Mouse (Mus musculus): ENCODE measurements around the gene Mmd2. TPM values are rescaled to one million over a fixed set of nuclear protein-coding genes. Genes with fewer than 3 reads are reported as not detected.

Mmd2 gene
- polyA plus RNA-seq, 1 experiment: not detected

DNA sequence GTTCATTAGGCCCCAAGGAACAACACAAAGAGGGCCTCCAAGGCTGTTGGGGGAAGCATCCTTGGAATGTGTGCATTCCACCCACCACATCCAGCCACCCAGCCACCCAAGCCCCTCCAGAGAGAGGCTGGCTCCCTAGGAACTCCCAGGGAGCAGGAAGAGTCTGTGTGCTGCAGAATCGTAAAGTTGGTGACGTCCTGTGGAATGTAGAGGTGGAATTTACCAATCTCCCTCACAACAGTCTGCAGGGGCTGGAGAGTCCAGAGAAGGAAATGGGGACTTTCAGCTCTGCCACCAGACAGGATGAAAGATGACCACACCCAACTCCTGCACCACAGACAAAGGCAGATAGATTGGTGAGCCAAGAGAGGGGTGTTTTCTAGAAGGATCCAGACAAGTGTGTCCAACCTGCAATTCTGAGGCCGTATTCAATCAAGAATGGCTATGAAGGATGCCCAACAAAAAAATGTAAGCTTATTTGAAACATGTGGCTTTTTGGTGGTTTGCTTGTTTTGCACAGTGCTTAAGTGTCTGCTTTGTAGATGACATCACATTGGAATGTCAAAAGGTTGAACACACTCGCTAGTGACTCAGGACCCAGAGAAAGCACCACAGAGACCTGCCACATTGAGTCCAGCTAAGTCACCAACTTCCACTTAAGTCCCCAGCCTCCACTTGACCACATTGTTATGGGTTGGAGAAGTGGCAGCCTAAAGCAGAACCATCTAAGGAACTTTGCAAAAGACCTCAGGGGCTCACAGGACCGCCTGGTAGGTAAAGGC, 63.4 kb downstream of the Mmd2 start:
- H3K4me3 ChIP-seq (ENCODE audit: insufficient read depth, low read depth, low read length): no peak overlapping the region
- peaks cover 20% of the 10 kb centered on the region for H3K4me1 ChIP-seq (ENCODE audit: control insufficient read depth, insufficient read depth, low read length)
- 88% methylated on average over 5 of the region's 5 CpGs for WGBS
- H3K27ac ChIP-seq (ENCODE audit: insufficient read depth, low read depth, low read length): no peak overlapping the region
- TF ChIP-seq POLR2A (IDR thresholded peaks at IDR 0.05; ENCODE audit: insufficient read depth, low read depth, low read length) (no peak), CTCF (IDR thresholded peaks at IDR 0.05; ENCODE audit: insufficient read depth, low read depth, low read length) (no peak)

DNA sequence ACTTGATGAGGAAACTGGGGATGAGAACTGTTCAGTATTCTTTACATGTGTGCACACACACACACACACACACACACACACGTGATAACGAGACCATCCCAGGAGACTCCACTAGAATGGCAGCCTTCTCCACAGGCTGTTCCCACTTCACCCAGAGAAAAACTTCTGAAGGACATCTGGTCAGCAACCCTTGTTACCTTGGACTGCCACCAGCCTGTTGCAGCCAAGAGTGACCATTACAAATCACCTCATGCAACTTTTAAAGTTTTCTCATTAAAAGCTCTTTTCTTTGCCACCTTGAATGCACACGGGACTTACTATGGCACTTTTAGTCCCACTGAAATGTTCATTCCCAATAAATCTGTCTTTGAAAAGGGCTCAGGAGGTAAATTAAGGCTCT, 71.3 kb downstream of the Mmd2 start:
- Histone ChIP-seq H3K4me1 (ENCODE audit: control insufficient read depth, insufficient read depth, low read length) (no peaks in the 10 kb centered on the region; the same call in 1 of the 2 replicates), H3K4me3 (ENCODE audit: insufficient read depth, low read depth, low read length) (no peak overlapping the region), H3K27ac (ENCODE audit: insufficient read depth, low read depth, low read length) (no peak overlapping the region)
- TF ChIP-seq POLR2A (IDR thresholded peaks at IDR 0.05; ENCODE audit: insufficient read depth, low read depth, low read length) (no peak), CTCF (IDR thresholded peaks at IDR 0.05; ENCODE audit: insufficient read depth, low read depth, low read length) (no peak)
- 80% methylated on average over 3 of the region's 3 CpGs for WGBS

DNA sequence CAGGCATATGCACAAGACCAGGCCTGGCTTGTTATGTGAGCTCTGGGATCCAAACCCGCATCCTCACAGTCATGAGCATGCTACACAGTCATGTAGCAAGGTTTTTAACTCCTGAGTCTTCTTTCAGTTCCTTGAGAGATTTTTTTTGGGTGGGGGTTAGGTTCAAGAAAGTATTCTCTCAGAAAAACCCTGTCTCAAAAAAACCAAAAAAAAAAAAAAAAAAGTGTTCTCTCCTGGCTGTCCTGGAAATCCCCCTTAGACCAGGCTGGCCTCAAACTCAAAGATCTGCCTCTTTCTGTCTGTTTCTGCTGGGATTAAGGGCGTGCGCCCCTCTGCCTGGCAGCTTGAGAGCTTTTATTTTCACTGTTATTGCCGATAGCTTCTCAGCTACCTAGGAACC, 73.2 kb downstream of the Mmd2 start:
- no peak overlapping the region for H3K4me3 ChIP-seq (ENCODE audit: insufficient read depth, low read depth, low read length)
- WGBS: 81% methylated on average over 4 of the region's 4 CpGs
- H3K4me1 ChIP-seq (ENCODE audit: control insufficient read depth, insufficient read depth, low read length): no peaks in the 10 kb centered on the region; the same call in 1 of the 2 replicates
- H3K27ac ChIP-seq (ENCODE audit: insufficient read depth, low read depth, low read length): no peak overlapping the region
- TF ChIP-seq POLR2A (IDR thresholded peaks at IDR 0.05; ENCODE audit: insufficient read depth, low read depth, low read length) (no peak), CTCF (IDR thresholded peaks at IDR 0.05; ENCODE audit: insufficient read depth, low read depth, low read length) (no peak)

DNA sequence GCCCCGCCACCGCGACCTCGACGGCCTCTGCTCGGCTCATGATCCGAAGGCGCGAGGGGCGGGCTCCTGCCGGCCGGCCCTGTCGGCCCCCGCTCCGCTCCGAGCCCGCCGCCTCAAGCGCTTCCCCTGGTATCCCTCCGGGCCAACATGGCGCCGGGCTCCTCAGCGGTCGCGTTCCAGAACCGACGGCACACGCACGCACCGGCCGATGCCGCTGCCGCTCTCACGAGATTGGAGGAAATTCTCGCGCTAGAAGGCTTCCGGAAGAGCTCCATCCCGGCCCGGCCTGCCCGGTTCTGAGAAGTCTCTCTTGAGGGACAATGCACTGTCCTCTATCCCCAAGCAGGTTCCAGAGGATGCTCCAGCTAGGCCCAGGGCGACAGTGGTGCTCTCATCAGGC, 78.7 kb downstream of the Mmd2 start, which contains the start of gene Papolb:
Papolb (minus strand) TSS at position 162 of the 400 bp plus-strand sequence.
- no peak within 1 kb of the TSS for H3K4me3 ChIP-seq (ENCODE audit: insufficient read depth, low read depth, low read length)
- no peaks in the 10 kb centered on the region for H3K4me1 ChIP-seq (ENCODE audit: control insufficient read depth, insufficient read depth, low read length)
- WGBS: 48% methylated on average over 41 of the region's 41 CpGs
- no peak for TF ChIP-seq POLR2A (IDR thresholded peaks at IDR 0.05; ENCODE audit: insufficient read depth, low read depth, low read length)
- TF ChIP-seq CTCF (IDR thresholded peaks at IDR 0.05; ENCODE audit: insufficient read depth, low read depth, low read length): no peak
- no peak within 1 kb of the TSS for H3K27ac ChIP-seq (ENCODE audit: insufficient read depth, low read depth, low read length)

DNA sequence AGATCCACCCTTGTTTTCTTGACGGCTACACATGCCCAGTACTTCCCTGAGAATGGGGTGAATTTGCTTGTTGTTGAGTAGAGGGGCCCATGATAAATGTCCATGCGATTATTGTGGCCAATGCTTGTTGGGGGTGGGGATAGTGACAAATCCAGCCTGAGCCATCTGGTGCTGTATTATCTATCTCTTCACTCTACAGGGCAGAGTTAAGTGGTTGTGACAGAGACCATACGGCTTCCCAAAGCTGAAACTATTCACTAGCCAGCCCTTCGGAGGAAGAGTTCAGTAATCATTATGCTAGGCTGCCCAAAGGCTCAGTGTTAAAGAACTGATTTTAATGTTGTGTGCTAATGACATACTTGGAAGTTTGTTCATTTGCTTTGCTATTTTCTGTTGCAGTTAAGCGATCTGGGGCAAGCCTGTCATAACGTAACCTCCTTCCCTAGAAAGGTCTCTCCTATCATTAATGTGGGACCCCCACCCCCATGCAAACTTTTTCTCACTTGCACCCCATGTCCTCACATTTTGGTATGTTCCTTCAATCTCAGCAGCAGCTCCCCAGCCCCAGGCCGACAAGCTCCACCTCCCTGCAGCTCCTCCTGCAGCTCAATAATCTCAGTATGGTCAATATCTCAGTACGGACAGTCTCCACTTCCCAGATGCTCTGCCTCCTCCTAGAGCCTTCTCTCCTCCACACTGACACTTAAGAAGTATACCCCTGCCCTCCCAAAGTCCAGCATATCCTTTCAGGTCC, 83.7 kb downstream of the Mmd2 start:
- 83% methylated on average over 8 of the region's 8 CpGs for WGBS
- H3K4me3 ChIP-seq (ENCODE audit: insufficient read depth, low read depth, low read length): no peak overlapping the region
- no peak overlapping the region for H3K27ac ChIP-seq (ENCODE audit: insufficient read depth, low read depth, low read length)
- TF ChIP-seq POLR2A (IDR thresholded peaks at IDR 0.05; ENCODE audit: insufficient read depth, low read depth, low read length): no peak
- no peak for TF ChIP-seq CTCF (IDR thresholded peaks at IDR 0.05; ENCODE audit: insufficient read depth, low read depth, low read length)
- H3K4me1 ChIP-seq (ENCODE audit: control insufficient read depth, insufficient read depth, low read length): no peaks in the 10 kb centered on the region

DNA sequence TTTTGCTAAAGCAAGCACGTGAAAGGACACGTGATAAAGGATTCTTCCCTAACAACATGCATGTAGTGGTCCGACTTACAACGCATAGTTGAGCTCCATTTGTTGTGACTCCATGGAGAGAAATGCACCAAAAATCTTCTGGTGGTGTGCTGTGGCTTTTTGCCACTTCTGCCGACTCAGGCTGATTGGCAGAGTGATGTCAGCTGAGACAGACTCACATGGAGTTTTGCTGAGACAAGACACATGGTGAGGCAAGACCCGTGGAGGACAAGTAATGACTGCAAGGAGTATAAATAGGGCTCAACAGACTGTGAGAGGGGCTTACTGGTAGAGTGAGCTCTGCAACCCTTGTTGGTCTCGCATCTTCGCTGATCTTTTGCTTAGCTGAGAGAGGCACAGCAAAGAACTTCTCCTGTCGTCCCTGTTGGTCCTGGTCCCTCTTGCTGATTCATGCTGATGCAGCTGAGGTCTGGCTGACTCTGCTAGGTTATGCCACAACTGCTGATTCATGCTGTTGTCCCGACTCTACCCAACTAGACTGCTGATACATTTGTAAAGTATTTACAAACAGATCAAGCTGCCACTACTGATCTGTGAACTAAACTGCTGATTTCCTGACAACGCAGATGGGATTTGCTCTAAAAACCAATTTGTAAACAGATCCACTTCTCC, 87.3 kb downstream of the Mmd2 start:
- TF ChIP-seq POLR2A (IDR thresholded peaks at IDR 0.05; ENCODE audit: insufficient read depth, low read depth, low read length) (no peak), CTCF (IDR thresholded peaks at IDR 0.05; ENCODE audit: insufficient read depth, low read depth, low read length) (no peak)
- Histone ChIP-seq H3K4me1 (ENCODE audit: control insufficient read depth, insufficient read depth, low read length) (peaks cover 21% of the 10 kb centered on the region), H3K27ac (ENCODE audit: insufficient read depth, low read depth, low read length) (no peak overlapping the region), H3K4me3 (ENCODE audit: insufficient read depth, low read depth, low read length) (no peak overlapping the region)
- 85% methylated on average over 11 of the region's 11 CpGs for WGBS

DNA sequence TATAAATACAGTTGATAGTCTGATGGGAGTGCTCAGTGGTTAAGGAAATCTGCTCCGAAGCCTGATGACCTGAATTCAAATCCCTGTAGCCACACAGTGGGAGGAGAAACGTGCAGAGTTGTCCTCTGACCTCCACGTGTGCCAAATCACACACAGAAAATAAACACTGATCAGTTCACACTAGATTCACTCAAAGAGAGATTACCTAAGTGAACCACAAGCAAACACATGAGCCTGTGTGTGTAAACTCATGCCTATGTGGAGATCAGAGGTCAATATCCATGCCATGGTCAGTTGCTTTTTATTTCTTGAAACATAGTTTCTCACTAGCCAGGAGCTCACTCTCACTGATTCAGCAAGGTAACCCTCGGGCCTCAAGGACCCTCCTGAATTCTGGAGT, 88.2 kb downstream of the Mmd2 start:
- no peak for TF ChIP-seq CTCF (IDR thresholded peaks at IDR 0.05; ENCODE audit: insufficient read depth, low read depth, low read length)
- no peak for TF ChIP-seq POLR2A (IDR thresholded peaks at IDR 0.05; ENCODE audit: insufficient read depth, low read depth, low read length)
- H3K4me1 ChIP-seq (ENCODE audit: control insufficient read depth, insufficient read depth, low read length): peaks cover 23% of the 10 kb centered on the region
- WGBS: 89% methylated on average over 4 of the region's 4 CpGs
- H3K27ac ChIP-seq (ENCODE audit: insufficient read depth, low read depth, low read length): no peak overlapping the region
- no peak overlapping the region for H3K4me3 ChIP-seq (ENCODE audit: insufficient read depth, low read depth, low read length)

DNA sequence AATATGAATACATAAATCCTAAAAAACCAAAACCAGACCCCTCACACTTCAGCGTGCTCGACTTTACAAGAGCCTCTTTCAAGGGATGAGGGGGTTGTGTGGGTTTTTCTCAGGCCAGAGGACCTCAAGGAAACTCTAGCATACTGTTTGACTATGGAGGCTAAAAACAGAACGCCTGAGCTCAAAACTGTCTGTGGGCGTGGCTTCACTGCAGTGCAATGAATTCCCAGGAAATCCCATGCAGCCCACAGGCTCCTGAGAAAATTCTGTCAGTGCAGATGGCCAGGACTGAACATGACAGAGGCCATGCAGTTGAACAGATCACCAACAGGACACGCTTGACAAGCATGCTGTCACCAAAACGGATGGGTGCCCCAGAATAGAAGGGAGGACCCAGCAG, 89.6 kb downstream of the Mmd2 start:
- Histone ChIP-seq H3K4me1 (ENCODE audit: control insufficient read depth, insufficient read depth, low read length) (peaks cover 23% of the 10 kb centered on the region), H3K27ac (ENCODE audit: insufficient read depth, low read depth, low read length) (no peak overlapping the region), H3K4me3 (ENCODE audit: insufficient read depth, low read depth, low read length) (no peak overlapping the region)
- WGBS: 56% methylated on average over 6 of the region's 6 CpGs
- no peak for TF ChIP-seq CTCF (IDR thresholded peaks at IDR 0.05; ENCODE audit: insufficient read depth, low read depth, low read length)
- TF ChIP-seq POLR2A (IDR thresholded peaks at IDR 0.05; ENCODE audit: insufficient read depth, low read depth, low read length): no peak

Other genes starting within 250 kb of the Mmd2 start
- not detected in 2 replicates for gene Foxk1, start 207.3 kb downstream of the Mmd2 start, polyA plus RNA-seq (2012; ENCODE audit: insufficient read depth, insufficient read length, low replicate concordance, missing spikeins)
- gene Ap5z1, start 144.9 kb downstream of the Mmd2 start, polyA plus RNA-seq (2012; ENCODE audit: insufficient read depth, insufficient read length, low replicate concordance, missing spikeins): not detected in 2 replicates
- gene Papolb, start 78.7 kb downstream of the Mmd2 start, polyA plus RNA-seq (2012; ENCODE audit: insufficient read depth, insufficient read length, low replicate concordance, missing spikeins): not detected in 2 replicates
- gene Radil, start 57.7 kb downstream of the Mmd2 start, polyA plus RNA-seq (2012; ENCODE audit: insufficient read depth, insufficient read length, low replicate concordance, missing spikeins): not detected in 2 replicates
- gene Wipi2, start 18.9 kb upstream of the Mmd2 start, polyA plus RNA-seq (2012; ENCODE audit: insufficient read depth, insufficient read length, low replicate concordance, missing spikeins): not detected in 2 replicates
- gene Slc29a4, start 83.7 kb upstream of the Mmd2 start, polyA plus RNA-seq (2012; ENCODE audit: insufficient read depth, insufficient read length, low replicate concordance, missing spikeins): not detected in 2 replicates
- not detected in 2 replicates for gene Tnrc18, start 208.9 kb upstream of the Mmd2 start, polyA plus RNA-seq (2012; ENCODE audit: insufficient read depth, insufficient read length, low replicate concordance, missing spikeins)

Measured in olfactory bulb, adult 2 months (tissue).